Mouse (Mus musculus): Measurements from ENCODE around the gene Gm21887.
"Not testable (repeated sequence)": the region's sequence is repeated elsewhere in the genome, so short reads cannot be mapped to it uniquely, and the experiment has no call there.

Gene Gm21887

DNA sequence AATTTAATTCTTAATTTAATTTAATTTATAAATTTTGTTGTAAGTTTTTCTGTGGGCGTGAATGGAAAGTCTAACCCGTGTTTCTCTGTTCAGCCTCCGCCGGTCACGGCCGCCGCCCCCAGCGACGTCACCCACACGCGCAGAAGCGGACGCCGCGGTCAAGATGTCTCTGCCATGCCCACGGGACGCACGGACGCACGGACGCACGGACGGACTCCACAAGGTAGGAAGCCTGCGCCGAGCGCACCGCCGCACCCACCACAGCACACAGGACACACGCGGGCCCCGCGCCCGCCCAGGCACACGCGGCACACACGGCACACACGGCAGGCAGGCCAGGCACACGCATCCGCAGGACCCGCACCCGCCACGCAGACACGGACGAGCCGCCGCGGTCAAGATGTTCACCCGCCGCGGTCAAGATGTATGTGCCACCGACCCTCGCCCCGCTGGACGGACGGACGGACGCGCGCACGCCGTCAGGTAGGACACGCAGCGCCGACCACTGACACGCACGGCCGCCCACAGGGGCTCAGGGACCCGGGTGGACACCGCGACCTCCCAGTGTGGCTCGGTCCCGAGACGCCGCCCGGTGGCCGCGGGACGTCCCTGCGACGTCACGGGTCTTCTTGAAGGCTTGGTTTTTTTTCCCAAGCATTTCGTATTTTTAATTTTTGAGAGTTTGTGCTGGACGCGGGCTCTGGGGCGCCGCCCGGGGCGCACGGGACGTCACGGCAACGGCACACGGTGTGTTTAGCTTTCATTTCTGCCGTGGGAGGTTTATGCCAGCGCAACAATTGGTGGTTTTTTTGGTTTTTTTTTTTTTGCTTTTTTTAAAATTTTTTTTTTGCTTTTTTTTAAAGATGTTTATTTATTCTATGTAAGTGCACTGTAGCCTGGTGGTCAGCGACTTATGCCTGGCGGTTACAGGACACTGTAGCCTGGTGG, 1.4 kb downstream of the Gm21887 start:
- peak; percentile 59 to 87 for DNase-seq (ENCODE audit: low spot score in 2 of 2)

DNA sequence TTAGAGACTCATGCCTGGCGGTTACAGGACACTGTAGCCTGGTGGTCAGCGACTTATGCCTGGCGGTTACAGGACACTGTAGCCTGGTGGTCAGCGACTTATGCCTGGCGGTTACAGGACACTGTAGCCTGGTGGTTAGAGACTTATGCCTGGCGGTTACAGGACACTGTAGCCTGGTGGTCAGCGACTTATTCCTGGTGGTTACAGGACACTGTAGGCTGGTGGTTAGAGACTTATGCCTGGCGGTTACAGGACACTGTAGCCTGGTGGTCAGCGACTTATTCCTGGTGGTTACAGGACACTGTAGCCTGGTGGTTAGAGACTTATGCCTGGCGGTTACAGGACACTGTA, 2.0 kb downstream of the Gm21887 start:
- not testable (repeated sequence) for DNase-seq (ENCODE audit: low spot score in 2 of 2)

DNA sequence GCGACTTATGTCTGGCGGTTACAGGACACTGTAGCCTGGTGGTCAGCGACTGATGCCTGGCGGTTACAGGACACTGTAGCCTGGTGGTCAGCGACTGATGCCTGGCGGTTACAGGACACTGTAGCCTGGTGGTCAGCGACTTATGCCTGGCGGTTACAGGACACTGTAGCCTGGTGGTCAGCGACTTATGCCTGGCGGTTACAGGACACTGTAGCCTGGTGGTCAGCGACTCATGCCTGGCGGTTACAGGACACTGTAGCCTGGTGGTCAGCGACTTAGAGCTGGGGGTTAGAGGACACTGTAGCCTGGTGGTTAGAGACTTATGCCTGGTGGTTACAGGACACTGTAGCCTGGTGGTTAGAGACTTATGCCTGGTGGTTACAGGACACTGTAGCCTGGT, 4.0 kb downstream of the Gm21887 start:
- DNase-seq (ENCODE audit: low spot score in 2 of 2), result not testable (repeated sequence)

DNA sequence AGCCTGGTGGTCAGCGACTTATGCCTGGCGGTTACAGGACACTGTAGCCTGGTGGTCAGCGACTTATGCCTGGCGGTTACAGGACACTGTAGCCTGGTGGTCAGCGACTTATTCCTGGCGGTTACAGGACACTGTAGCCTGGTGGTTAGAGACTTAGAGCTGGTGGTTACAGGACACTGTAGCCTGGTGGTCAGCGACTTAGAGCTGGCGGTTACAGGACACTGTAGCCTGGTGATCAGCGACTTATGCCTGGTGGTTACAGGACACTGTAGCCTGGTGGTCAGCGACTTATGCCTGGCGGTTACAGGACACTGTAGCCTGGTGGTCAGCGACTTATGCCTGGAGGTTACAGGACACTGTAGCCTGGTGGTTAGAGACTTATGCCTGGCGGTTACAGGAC, 4.6 kb downstream of the Gm21887 start:
- DNase-seq (ENCODE audit: low spot score in 2 of 2), result not testable (repeated sequence)

DNA sequence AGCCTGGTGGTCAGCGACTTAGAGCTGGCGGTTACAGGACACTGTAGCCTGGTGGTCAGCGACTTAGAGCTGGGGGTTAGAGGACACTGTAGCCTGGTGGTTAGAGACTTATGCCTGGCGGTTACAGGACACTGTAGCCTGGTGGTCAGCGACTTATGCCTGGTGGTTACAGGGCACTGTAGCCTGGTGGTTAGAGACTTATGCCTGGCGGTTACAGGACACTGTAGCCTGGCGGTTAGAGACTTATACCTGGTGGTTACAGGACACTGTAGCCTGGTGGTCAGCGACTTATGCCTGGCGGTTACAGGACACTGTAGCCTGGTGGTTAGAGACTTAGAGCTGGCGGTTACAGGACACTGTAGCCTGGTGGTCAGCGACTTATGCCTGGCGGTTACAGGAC, 6.4 kb downstream of the Gm21887 start:
- not testable (repeated sequence) for DNase-seq (ENCODE audit: low spot score in 2 of 2)

DNA sequence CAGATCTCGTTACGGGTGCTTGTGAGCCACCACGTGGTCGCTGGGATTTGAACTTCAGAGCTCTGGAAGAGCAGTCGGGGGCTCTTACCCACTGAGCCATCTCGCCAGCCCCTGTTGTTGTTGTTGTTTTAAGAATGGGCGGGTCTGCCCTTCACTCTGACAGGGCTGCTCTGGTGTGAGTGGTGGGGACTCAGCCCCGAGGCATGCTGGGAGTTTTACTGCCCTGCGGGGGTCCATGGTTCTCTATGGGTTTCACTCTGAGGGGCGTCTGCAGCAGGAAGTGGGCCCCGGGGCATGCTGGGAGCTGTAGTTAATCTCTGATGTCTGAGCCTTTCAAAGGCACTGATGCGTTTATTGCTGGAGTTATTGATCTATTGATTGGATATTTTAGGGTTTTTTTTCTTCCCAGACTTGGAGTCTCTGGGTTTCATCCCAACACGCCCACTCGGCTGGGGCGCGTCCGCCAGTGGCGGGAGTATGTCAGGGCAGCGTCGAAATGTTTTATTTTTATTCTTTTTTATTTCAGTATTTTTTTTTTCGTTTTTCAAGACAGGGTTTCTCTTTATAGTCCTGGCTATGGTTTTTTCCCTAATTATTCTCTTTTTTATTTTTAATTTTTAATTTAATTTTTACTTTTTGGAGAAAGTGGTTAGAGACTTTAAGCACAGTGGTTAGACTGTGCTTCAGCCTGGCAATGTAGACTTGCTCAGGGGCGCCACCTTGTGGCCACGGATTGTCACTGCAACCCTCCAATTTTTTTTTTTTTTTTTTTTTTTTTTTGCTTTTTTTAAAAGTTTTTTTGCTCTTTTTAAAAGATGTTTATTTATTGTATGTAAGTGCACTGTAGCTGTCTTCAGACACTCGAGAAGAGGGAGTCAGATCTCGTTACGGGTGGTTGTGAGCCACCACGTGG, 8.1 kb downstream of the Gm21887 start:
- DNase-seq (ENCODE audit: low spot score in 2 of 2), result peak; percentile 91 to 97

DNA sequence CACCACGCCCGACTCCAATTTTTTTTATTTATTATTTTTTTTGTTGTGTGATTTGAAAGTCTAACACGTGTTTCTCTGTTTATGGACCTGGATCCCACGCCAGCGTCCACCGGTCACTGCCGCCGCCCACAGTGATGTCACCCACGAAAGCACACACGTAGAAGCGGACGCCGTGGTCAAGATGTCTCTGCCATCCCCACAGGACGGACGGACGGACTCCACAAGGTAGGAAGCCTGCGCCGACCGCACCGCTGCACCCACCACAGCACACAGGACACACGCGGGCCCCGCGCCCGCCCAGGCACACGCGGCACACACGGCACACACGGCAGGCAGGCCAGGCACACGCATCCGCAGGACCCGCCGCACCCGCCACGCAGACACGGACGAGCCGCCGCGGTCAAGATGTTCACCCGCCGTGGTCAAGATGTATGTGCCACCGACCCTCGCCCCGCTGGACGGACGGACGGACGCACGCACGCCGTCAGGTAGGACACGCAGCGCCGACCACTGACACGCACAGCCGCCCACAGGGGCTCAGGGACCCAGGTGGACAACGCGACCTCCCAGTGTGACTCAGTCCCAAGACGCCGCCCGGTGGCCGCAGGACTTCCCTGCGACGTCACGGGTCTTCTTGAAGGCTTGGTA, 9.2 kb downstream of the Gm21887 start:
- DNase-seq (ENCODE audit: low spot score in 2 of 2), result peak; percentile 57 to 82

DNA sequence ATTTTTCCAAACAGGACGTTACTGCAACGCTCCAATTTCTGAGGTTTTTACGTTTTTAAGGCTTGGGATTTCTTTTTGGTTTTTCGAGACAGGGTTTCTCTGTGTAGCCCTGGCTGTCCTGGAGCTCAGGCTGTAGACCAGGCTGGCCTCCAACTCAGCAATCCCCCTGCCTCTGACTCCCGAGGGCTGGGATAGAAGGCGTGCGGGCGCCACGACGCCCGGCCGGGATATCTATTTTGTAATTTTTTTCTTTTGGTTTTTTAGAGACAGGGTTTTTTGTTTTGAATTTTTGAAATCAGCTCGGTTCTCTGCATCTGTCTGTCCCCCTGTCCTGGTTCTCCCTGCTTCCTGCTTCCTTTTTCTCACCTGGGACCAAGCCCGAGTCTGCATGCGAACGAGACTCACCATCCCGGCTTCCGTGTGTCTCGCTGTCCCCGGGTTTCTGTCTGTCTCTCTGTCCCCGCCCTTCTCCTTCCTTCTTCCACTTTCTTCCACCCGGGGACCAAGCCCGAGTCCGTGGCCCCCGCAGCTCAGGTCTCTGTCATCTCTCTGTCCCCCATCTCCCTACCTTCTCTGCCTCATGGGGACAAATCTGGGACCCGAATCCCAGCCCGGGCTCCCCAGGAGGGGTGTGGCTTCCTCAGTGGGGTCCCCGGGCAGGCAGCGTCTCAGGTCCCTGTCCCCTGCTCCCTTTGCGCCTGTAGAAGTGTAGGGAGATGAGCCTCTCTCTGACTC, 9.9 kb downstream of the Gm21887 start:
- not testable (repeated sequence) for DNase-seq (ENCODE audit: low spot score in 2 of 2)

DNA sequence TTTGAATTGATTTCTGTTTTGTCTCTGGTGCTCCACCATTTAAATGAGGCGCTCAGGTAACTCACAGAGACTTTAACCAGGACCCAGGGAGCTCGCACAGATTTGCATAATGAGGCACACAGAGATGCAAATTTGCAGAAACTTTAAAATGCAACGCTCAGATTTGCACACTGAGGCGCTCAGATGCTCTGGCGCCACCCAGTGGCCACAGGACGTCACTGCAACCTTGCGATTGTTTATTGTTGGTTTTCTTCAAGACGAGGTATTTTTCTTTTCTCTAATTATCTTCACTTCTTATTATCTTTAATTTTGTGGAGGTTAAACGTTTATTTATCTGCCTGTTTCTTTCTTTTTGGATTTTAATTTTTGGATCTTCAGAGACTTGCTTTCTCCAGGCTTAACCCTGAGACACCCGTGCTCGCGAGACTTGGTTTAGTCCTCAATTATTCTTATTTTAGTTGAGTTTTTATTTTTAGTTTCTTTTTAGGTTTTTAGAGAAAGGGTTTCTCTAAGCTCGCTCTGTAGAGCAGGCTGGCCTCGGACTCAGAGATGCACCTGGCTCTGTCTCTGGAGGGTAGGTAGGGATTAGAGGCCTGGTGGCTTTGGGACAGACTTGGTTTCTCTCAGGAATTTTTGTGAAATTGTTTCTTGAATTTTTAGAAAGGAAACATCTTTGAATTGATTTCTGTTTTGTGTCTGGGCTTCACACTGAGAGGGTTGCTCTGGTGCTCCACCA, 10.7 kb downstream of the Gm21887 start:
- DNase-seq (ENCODE audit: low spot score in 2 of 2), result peak; percentile 100

DNA sequence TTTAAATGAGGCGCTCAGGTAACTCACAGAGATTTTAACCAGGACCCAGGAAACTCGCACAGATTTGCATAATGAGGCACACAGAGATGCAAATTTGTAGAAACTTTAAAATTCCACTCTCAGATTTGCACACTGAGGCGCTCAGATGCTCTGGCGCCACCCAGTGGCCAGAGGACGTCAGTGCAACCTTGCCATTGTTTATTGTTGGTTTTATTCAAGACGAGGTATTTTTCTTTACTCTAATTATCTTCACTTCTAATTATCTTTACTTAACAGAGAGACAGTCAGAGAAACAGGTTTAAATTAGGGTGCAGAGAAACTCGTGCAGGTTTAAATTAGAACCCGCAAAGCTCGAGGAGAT, 11.2 kb downstream of the Gm21887 start:
- DNase-seq (ENCODE audit: low spot score in 2 of 2), result peak; percentile 77 to 91

DNA sequence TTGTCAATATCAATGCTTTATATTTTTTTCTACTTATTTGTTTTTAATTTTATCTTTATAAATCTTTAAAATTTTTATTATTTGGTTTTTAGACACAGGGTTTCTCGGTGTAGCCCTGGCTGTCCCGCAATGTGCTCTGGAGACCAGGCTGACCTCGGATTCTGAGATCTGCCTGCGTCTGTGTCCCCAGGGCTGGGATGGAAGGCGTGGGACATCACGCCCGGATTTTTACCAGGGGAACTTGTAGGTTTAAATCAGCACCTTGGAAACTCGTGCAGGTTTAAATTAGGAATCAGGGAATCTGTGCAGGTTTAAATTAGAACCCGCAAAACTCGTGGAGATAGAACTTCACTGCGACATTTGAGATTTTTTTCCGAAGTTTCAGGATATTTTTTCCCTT, 11.7 kb downstream of the Gm21887 start:
- DNase-seq (ENCODE audit: low spot score in 2 of 2), result not testable (repeated sequence)

DNA sequence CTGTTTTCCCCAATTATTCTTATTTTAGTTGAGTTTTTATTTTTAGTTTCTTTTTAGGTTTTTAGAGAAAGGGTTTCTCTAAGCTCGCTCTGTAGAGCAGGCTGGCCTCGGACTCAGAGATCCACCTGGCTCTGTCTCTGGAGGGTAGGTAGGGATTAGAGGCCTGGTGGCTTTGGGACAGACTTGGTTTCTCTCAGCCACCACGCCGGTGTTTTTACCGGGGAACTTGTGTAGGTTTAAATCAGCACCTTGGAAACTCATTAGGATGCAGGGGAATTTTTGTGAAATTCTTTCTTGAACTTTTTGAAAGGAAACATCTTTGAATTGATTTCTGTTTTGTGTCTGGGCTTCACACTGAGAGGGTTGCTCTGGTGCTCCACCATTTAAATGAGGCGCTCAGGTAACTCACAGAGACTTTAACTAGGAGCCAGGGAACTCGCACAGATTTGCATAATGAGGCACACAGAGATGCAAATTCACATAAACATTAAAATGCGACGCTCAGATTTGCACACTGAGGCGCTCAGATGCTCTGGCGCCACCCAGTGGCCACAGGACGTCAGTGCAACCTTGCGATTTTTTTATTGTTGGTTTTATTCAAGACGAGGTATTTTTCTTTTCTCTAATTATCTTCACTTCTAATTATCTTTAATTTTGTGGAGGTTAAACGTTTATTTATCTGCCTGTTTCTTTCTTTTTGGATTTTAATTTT, 12.4 kb downstream of the Gm21887 start:
- DNase-seq (ENCODE audit: low spot score in 2 of 2), result peak; percentile 51 to 82

All from cerebellum, postnatal 4 days (tissue).